Mouse (Mus musculus) urinary bladder, adult 18-20 months (tissue): ENCODE data around the gene Sp2.

Experiments used
- DNase-seq, 2 experiments: peaks; one replicate each; pipeline ENCODE4 v3.0.0; 2022; ENCODE audit warnings: low spot score in 2 of 2, mixed read lengths in 2 of 2

Gene Sp2

GRCm38 (mm10) chr11:96910003-96910402 is 72.8 kb downstream of the Sp2 start:
- DNase-seq = peak; percentile 38 to 50

DNA sequence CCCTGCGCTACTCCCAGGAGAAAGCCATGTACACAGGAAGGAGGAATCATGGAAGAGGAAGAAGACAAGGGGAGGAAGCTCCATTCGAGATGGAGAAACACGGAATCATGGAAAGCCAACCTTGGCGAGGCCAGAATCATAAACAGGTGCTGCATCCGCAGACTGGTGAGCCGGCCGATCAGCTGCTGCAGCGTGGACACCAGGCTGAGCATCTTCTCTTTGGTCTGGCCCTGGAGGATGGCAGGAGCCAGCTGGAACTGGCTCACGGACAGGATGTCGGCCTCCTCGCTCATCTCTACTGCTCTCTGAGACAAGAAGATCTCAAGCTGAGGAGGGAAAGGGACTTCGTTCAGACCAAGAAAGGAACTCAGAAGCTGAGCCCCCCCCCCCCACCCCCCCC is 74.2 kb downstream of the Sp2 start:
- no peak for DNase-seq

DNA sequence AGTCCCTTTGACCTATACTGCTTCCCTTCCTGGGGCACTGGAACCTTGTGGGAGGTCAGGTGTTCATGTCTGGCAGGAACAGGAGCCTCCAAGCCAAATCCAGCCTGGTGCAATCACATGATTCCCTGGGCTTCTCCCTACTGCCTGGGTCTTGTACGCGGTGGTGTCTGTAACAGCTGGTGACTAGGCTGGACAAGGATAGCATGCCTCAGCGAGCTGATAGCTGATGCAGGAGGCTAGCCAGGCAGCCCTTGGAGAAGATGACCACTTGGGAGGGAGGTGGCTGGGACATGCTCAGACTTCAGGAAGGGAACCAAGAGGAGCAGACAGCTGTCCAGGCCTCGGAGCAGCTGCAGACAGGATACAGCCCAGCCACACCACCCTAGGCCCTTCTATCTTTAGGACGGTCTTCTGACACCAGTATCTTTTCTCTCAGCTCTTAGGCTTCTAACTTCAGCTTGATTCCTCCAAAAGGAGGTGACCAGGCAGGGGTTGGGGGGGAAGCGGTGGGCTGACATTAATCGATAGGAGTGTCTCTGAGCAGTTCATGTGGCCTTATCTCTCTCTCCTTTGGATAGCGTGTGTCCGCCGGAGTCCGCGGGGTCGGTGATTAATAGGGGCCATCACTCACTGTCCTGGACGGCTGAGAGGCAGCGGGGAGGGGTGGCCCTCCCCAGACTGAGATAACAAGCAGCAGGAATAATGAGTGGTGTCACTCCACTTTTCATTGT is 76.2 kb downstream of the Sp2 start:
- no peak for DNase-seq
